ENCODE assay signal across 17 mouse cellular contexts in the genomic region with DNA sequence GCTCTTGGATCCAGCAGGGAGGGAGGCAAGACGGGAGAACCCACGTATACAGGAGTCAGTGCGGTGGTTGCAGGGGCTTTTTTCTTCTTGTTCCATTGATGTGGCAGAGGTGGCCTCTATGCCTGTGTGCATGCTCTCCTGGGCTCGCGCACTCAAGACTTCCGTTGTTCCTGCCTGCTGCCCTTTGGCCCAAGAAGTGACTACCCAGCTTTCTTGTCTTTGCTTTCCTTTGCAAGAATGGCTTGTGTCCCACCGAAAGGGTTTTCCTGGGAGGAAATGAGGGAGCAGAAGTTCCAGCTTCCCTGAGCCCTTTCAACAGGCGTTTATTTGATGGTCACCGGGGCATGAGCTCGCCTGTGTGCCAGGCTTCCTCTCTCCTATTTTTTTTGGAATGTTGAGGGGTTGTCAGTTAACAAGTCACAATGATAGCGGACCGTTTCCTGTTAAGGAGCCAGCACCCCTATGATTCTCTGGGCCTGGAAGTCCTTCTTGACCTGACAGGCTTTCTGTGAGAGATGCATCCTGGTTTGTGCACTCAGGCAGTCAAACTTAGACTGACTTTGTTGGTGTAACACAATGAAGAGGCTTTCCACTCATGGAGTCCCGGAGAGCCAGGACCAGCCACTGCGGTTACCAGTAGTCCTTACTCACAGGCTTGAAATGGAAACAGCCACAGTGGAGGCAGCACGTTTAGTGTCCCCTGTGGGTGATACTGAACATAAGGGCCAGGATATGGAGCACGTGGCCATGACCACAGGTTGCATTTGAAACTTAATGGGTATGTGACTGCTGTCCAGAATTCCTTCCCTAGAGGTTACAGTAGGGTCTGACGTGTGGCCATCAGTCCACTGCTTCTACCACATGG.
DNase-seq lines count a peak whose midpoint lies in the region; ATAC-seq and TF ChIP-seq lines count a peak whose summit lies in the region.
"Had no signal": no experiment of that assay in that cellular context is flagged by ENCODE, and none has a peak within 500 bp of the region (broad histone marks: within the 10 kb centered on the region; RNA-seq: fewer than 3 reads in every experiment).

No protein-coding gene starts in this region.

- no peaks in the 10 kb centered on the region for H3K36me3 ChIP-seq in hindbrain, embryonic 10.5 days
- no peaks in the 10 kb centered on the region for H3K36me3 ChIP-seq in hindbrain, embryonic 11.5 days (ENCODE audit: control insufficient read depth, insufficient read depth, low read length)
- H3K36me3 ChIP-seq in kidney, embryonic 15.5 days: no peaks in the 10 kb centered on the region
- H3K36me3 ChIP-seq: forebrain, embryonic 15.5 days; liver, embryonic 13.5 days; stomach, embryonic 15.5 days had no signal

- H3K9me3 ChIP-seq in hindbrain, embryonic 10.5 days: 0 out of 2 replicates have a peak, but pooled peaks cover 1% of the 10 kb centered on the region
- H3K9me3 ChIP-seq in hindbrain, embryonic 11.5 days (ENCODE audit: control insufficient read depth, low read length): no peaks in the 10 kb centered on the region
- H3K9me3 ChIP-seq in kidney, embryonic 15.5 days (replicated peaks): no peaks in the 10 kb centered on the region
- H3K9me3 ChIP-seq: forebrain, embryonic 15.5 days; liver, embryonic 13.5 days; stomach, embryonic 15.5 days had no signal

- H3K27me3 ChIP-seq in hindbrain, embryonic 10.5 days (ENCODE audit: insufficient read depth, poor library complexity, severe bottlenecking): no peaks in the 10 kb centered on the region
- no peaks in the 10 kb centered on the region for H3K27me3 ChIP-seq in hindbrain, embryonic 11.5 days (ENCODE audit: control insufficient read depth, insufficient read depth, low read length)
- no peaks in the 10 kb centered on the region for H3K27me3 ChIP-seq in kidney, embryonic 15.5 days
- H3K27me3 ChIP-seq: CH12.LX; forebrain, embryonic 15.5 days; liver, embryonic 13.5 days; Patski; stomach, embryonic 15.5 days had no signal

- H3K27ac ChIP-seq in hindbrain, embryonic 10.5 days: 0 out of 2 replicates have a peak overlapping the region, but pooled peaks have one; percentile 5
- H3K27ac ChIP-seq in hindbrain, embryonic 11.5 days (ENCODE audit: low read depth, low read length): no peak overlapping the region
- peak overlapping the region; percentile 7; the same call in 1 of the 2 replicates for H3K27ac ChIP-seq in kidney, embryonic 15.5 days
- H3K27ac ChIP-seq in layer of hippocampus, adult 2 months: no peak overlapping the region
- H3K27ac ChIP-seq: forebrain, embryonic 15.5 days; liver, embryonic 13.5 days; stomach, embryonic 15.5 days had no signal

- 82% methylated on average over 17 of the region's 17 CpGs for WGBS in hindbrain, embryonic 10.5 days
- WGBS in hindbrain, embryonic 11.5 days: 80% methylated on average over 17 of the region's 17 CpGs
- WGBS in kidney, embryonic 15.5 days: 69% methylated on average over 17 of the region's 17 CpGs

- H3K4me3 ChIP-seq in hindbrain, embryonic 10.5 days: no peak overlapping the region
- no peak overlapping the region for H3K4me3 ChIP-seq in hindbrain, embryonic 11.5 days (ENCODE audit: low read depth, low read length)
- no peak overlapping the region for H3K4me3 ChIP-seq in kidney, embryonic 15.5 days (replicated peaks)
- H3K4me3 ChIP-seq in layer of hippocampus, adult 2 months: no peak overlapping the region
- H3K4me3 ChIP-seq: forebrain, embryonic 15.5 days; liver, embryonic 13.5 days; stomach, embryonic 15.5 days had no signal

- peaks cover 18% of the 10 kb centered on the region for H3K4me1 ChIP-seq in hindbrain, embryonic 10.5 days (replicated peaks)
- no peaks in the 10 kb centered on the region for H3K4me1 ChIP-seq in hindbrain, embryonic 11.5 days (replicated peaks; ENCODE audit: control insufficient read depth, insufficient read depth, low read length)
- H3K4me1 ChIP-seq in kidney, embryonic 15.5 days: no peaks in the 10 kb centered on the region
- H3K4me1 ChIP-seq: liver, embryonic 13.5 days; stomach, embryonic 15.5 days had no signal

- no peak overlapping the region for H3K9ac ChIP-seq in hindbrain, embryonic 11.5 days (ENCODE audit: low read depth, low read length)
- no peak overlapping the region for H3K9ac ChIP-seq in kidney, embryonic 15.5 days
- H3K9ac ChIP-seq: forebrain, embryonic 15.5 days; liver, embryonic 13.5 days; stomach, embryonic 15.5 days had no signal

- no peak for TF ChIP-seq CTCF in layer of hippocampus, adult 2 months (conservative IDR thresholded peaks at IDR 0.05)

- DNase-seq in hindbrain, embryonic 10.5 days (ENCODE audit: low spot score): no peak
- DNase-seq in hindbrain, embryonic 11.5 days (ENCODE audit: low spot score): no peak
- peak; percentile 30 for DNase-seq in adrenal gland, adult 8-10 months
- peak; percentile 27 for DNase-seq in adrenal gland, postnatal 10 days
- no peak for DNase-seq in right cerebral cortex, postnatal 4 days
- no peak for DNase-seq in layer of hippocampus, adult 2 months (ENCODE audit: low spot score in 2 of 2)
- DNase-seq: cerebellum, adult 18-20 months; gastrocnemius, postnatal 10 days; liver, embryonic 13.5 days; midbrain, embryonic 14.5 days; thymus, postnatal 4 days had no signal

- ATAC-seq in hindbrain, embryonic 11.5 days (ENCODE audit: low FRiP score): no peak
- no peak for ATAC-seq in kidney, embryonic 15.5 days (replicated peaks; ENCODE audit: low FRiP score)
- ATAC-seq: forebrain, embryonic 15.5 days; hindbrain, embryonic 16.5 days; Patski had no signal

- no peak overlapping the region for H3K4me2 ChIP-seq in hindbrain, embryonic 11.5 days (replicated peaks; ENCODE audit: low read depth, low read length)
- no peak overlapping the region for H3K4me2 ChIP-seq in kidney, embryonic 15.5 days
- H3K4me2 ChIP-seq: forebrain, embryonic 15.5 days; liver, embryonic 13.5 days; stomach, embryonic 15.5 days had no signal

Comparison
In these comparisons a context has a peak if more than half of its experiments do, and no peak if none do; other contexts are left out.
1. H3K27ac ChIP-seq: peak in hindbrain, embryonic 10.5 days (single experiment) and kidney, embryonic 15.5 days (single experiment); none in hindbrain, embryonic 11.5 days (single experiment) and layer of hippocampus, adult 2 months (single experiment).
2. DNase-seq: peak in adrenal gland, adult 8-10 months (single experiment) and adrenal gland, postnatal 10 days (single experiment); none in hindbrain, embryonic 10.5 days (single experiment), hindbrain, embryonic 11.5 days (single experiment), right cerebral cortex, postnatal 4 days (single experiment) and layer of hippocampus, adult 2 months (0 of 2).